Mouse (Mus musculus): ENCODE measurements around the gene Gm10715. TPM values are rescaled to one million over a fixed set of nuclear protein-coding genes. Genes with fewer than 3 reads are reported as not detected.
"Not testable (repeated sequence)": the region's sequence is repeated elsewhere in the genome, so short reads cannot be mapped to it uniquely, and the experiment has no call there.

The Gm10715 gene
- total RNA-seq, 2 experiments from 2014 or later = not detected

DNA sequence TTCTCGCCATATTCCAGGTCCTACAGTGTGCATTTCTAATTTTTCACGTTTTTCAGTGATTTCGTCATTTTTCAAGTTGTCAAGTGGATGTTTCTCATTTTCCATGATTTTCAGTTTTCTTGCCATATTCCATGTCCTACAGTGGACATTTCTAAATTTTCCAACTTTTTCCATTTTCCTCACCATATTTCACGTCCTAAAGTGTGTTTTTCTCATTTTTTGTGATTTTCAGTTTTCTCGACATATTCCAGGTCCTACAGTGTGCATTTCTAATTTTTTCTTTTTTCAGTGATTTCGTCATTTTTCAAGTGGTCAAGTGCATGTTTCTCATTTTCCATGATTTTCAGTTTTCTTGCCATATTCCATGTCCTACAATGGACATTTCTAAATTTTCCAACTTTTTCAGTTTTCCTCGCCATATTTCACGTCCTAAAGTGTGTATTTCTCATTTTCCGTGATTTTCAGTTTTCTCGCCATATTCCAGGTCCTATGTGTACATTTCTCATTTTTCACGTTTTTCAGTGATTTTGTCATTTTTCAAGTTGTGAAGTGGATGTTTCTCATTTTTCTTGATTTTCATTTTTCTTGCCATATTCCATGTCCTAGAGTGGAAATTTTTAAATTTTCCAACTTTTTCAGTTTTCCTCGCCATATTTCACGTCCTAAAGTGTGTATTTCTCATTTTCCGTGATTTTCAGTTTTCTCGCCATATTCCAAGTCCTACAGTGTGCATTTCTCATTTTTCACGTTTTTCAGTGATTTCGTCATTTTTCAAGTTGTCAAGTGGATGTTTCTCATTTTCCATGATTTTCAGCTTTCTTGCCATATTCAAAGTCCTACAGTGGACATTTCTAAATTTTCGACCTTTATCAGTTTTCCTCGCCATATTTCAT lies 16.6 kb upstream of the Gm10715 start:
- intact Hi-C loops (cut with DNase I) = not testable (repeated sequence)

DNA sequence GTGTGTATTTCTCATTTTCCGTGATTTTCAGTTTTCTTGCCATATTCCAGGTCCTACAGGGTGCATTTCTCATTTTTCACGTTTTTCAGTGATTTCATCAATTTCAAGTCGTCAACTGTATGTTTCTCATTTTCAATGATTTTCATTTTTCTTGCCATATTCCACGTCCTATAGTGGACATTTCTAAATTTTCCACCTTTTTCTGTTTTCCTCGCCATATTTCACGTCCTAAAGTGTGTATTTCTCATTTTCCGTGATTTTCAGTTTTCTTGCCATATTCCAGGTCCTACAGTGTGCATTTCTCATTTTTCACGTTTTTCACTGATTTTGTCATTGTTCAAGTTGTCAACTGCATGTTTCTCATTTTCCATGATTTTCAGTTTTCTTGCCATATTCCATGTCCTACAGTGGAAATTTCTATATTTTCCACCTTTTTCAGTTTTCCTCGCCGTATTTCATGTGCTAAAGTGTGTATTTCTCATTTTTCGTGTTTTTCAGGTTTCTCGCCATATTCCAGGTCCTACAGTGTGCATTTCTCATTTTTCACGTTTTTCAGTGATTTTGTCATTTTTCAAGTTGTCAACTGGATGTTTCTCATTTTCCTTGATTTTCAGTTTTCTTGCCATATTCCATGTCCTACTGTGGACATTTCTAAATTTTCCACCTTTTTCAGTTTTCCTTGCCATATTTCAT lies 14.2 kb upstream of the Gm10715 start:
- DNase-seq (ENCODE audit: extremely low spot score in 1 of 2, low spot score in 2 of 2) = peak; percentile 63 to 80
- H3K4me3 ChIP-seq; H3K27ac ChIP-seq; intact Hi-C loops (cut with DNase I): not testable (repeated sequence)

More for the DNA sequence above, 16.6 kb upstream of the Gm10715 start:
- DNase-seq (ENCODE audit: extremely low spot score in 1 of 2, low spot score in 2 of 2) = peak; percentile 37 to 82
- H3K4me3 ChIP-seq, H3K27ac ChIP-seq: not testable (repeated sequence)

DNA sequence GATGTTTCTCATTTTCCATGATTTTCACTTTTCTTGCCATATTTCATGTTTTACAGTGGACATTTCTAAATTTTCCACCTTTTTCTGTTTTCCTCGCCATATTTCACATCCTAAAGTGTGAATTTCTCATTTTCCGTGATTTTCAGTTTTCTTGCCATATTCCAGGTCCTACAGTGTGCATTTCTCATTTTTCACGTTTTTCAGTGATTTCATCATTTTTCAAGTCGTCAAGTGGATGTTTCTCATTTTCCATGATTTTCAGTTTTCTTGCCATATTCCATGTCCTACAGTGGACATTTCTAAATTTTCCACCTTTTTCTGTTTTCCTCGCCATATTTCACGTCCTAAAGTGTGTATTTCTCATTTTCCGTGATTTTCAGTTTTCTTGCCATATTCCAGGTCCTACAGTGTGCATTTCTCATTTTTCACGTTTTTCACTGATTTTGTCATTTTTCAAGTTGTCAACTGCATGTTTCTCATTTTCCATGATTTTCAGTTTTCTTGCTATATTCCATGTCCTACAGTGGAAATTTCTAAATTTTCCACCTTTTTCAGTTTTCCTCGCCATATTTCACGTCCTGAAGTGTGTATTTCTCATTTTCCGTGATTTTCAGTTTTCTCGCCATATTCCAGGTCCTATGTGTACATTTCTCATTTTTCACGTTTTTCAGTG lies 13.2 kb upstream of the Gm10715 start, which contains the start of gene Gm10718:
Gene Gm10718, plus strand, starts transcription at position 236 of the 673 bp plus-strand sequence.
- H3K27ac ChIP-seq; intact Hi-C loops (cut with DNase I); H3K4me3 ChIP-seq: not testable (repeated sequence)
- peak in 1 of 2 experiments; percentile 15 for DNase-seq (ENCODE audit: extremely low spot score in 1 of 2, low spot score in 2 of 2)

DNA sequence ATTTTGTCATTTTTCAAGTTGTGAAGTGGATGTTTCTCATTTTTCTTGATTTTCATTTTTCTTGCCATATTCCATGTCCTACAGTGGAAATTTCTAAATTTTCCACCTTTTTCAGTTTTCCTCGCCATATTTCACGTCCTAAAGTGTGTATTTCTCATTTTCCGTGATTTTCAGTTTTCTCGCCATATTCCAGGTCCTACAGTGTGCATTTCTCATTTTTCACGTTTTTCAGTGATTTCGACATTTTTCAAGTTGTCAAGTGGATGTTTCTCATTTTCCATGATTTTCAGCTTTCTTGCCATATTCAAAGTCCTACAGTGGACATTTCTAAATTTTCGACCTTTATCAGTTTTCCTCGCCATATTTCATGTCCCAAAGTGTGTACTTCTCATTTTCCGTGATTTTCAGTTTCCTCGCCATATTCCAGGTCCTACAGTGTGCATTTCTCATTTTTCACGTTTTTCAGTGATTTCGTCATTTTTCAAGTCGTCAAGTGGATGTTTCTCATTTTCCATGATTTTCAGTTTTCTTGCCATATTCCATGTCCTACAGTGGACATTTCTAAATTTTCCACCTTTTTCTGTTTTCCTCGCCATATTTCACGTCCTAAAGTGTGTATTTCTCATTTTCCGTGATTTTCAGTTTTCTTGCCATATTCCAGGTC lies 12.6 kb upstream of the Gm10715 start:
- H3K27ac ChIP-seq; intact Hi-C loops (cut with DNase I); H3K4me3 ChIP-seq: not testable (repeated sequence)
- peak; percentile 72 to 78 for DNase-seq (ENCODE audit: extremely low spot score in 1 of 2, low spot score in 2 of 2)

DNA sequence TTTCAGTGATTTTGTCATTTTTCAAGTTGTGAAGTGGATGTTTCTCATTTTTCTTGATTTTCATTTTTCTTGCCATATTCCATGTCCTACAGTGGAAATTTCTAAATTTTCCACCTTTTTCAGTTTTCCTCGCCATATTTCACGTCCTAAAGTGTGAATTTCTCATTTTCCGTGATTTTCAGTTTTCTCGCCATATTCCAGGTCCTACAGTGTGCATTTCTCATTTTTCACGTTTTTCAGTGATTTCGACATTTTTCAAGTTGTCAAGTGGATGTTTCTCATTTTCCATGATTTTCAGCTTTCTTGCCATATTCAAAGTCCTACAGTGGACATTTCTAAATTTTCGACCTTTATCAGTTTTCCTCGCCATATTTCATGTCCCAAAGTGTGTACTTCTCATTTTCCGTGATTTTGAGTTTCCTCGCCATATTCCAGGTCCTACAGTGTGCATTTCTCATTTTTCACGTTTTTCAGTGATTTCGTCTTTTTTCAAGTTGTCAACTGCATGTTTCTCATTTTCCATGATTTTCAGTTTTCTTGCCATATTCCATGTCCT lies 11.7 kb upstream of the Gm10715 start, which contains the start of gene Gm10717:
Gene Gm10717, plus strand, starts transcription at position 506 of the 556 bp plus-strand sequence.
- intact Hi-C loops (cut with DNase I) = not testable (repeated sequence)
- DNase-seq (ENCODE audit: extremely low spot score in 1 of 2, low spot score in 2 of 2) = peak; percentile 26 to 61

DNA sequence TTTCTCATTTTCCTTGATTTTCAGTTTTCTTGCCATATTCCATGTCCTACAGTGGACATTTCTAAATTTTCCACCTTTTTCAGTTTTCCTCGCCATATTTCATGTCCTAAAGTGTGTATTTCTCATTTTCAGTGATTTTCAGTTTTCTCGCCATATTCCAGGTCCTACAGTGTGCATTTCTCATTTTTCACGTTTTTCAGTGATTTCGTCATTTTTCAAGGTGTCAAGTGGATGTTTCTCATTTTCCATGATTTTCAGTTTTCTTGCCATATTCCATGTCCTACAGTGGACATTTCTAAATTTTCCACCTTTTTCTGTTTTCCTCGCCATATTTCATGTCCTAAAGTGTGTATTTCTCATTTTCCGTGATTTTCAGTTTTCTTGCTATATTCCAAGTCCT lies 11.0 kb upstream of the Gm10715 start:
- H3K27ac ChIP-seq; intact Hi-C loops (cut with DNase I); H3K4me3 ChIP-seq: not testable (repeated sequence)
- peak; percentile 70 to 76 for DNase-seq (ENCODE audit: extremely low spot score in 1 of 2, low spot score in 2 of 2)

More for the DNA sequence above, 11.7 kb upstream of the Gm10715 start, which contains the start of gene Gm10717:
- not testable (repeated sequence) for H3K4me3 ChIP-seq, H3K27ac ChIP-seq

- DNase-seq (ENCODE audit: extremely low spot score in 1 of 2, low spot score in 2 of 2); intact Hi-C loops (cut with DNase I); H3K27ac ChIP-seq; H3K4me3 ChIP-seq: not testable (repeated sequence)
These were observed 10.5 kb upstream of the Gm10715 start for GRCm38 (mm10) chr9:3026136-3026535.

- H3K27ac ChIP-seq; DNase-seq (ENCODE audit: extremely low spot score in 1 of 2, low spot score in 2 of 2); intact Hi-C loops (cut with DNase I); H3K4me3 ChIP-seq: not testable (repeated sequence)
These were observed 9.9 kb upstream of the Gm10715 start for GRCm38 (mm10) chr9:3026741-3027140.

DNA sequence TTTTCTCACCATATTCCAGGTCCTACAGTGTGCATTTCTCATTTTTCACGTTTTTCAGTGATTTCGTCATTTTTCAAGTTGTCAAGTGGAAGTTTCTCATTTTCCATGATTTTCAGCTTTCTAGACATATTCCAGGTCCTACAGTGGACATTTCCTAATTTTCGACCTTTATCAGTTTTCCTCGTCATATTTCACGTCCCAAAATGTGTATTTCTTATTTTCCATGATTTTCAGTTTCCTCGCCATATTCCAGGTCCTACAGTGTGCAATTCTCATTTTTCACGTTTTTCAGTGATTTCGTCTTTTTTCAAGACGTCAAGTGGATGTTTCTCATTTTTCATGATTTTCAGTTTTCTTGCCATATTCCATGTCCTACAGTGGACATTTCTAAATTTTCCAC lies 9.5 kb upstream of the Gm10715 start:
- DNase-seq (ENCODE audit: extremely low spot score in 1 of 2, low spot score in 2 of 2); H3K4me3 ChIP-seq; H3K27ac ChIP-seq; intact Hi-C loops (cut with DNase I): not testable (repeated sequence)

DNA sequence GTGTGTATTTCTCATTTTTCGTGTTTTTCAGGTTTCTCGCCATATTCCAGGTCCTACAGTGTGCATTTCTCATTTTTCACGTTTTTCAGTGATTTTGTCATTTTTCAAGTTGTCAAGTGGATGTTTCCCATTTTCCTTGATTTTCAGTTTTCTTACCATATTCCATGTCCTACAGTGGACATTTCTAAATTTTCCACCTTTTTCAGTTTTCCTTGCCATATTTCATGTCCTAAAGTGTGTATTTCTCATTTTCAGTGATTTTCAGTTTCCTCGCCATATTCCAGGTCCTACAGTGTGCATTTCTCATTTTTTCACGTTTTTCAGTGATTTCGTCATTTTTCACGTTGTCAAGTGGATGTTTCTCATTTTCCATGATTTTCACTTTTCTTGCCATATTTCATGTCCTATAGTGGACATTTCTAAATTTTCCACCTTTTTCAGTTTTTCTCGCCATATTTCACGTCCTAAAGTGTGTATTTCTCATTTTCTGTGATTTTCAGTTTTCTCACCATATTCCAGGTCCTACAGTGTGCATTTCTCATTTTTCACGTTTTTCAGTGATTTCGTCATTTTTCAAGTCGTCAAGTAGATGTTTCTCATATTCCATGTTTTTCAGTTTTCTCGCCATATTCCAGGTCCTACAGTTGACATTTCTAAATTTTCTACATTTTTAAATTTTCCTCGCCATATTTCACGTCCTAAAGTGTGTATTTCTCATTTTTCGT lies 7.2 kb upstream of the Gm10715 start:
- H3K4me3 ChIP-seq; intact Hi-C loops (cut with DNase I); H3K27ac ChIP-seq: not testable (repeated sequence)
- peak in 1 of 2 experiments; percentile 33 for DNase-seq (ENCODE audit: extremely low spot score in 1 of 2, low spot score in 2 of 2)

DNA sequence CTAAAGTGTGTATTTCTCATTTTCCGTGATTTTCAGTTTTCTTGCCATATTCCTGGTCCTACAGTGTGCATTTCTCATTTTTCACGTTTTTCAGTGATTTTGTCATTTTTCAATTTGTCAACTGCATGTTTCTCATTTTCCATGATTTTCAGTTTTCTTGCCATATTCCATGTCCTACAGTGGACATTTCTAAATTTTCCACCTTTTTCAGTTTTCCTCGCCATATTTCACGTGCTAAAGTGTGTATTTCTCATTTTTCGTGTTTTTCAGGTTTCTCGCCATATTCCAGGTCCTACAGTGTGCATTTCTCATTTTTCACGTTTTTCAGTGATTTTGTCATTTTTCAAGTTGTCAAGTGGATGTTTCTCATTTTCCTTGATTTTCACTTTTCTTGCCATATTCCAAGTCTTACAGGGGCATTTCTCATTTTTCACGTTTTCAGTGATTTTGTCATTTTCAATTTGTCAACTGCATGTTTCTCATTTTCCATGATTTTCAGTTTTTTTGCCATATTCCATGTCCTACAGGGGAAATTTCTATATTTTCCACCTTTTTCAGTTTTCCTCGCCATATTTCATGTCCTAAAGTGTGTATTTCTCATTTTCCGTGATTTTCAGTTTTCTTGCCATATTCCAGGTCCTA lies 5.9 kb upstream of the Gm10715 start:
- DNase-seq (ENCODE audit: extremely low spot score in 1 of 2, low spot score in 2 of 2); H3K4me3 ChIP-seq; H3K27ac ChIP-seq; intact Hi-C loops (cut with DNase I): not testable (repeated sequence)

DNA sequence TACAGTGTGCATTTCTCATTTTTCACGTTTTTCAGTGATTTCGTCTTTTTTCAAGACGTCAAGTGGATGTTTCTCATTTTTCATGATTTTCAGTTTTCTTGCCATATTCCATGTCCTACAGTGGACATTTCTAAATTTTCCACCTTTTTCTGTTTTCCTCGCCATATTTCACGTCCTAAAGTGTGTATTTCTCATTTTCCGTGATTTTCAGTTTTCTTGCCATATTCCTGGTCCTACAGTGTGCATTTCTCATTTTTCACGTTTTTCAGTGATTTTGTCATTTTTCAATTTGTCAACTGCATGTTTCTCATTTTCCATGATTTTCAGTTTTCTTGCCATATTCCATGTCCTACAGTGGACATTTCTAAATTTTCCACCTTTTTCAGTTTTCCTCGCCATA lies 2.4 kb upstream of the Gm10715 start, which contains the start of gene Gm17535:
Gene Gm17535, plus strand, starts transcription at position 301 of the 400 bp plus-strand sequence.
- H3K27ac ChIP-seq = not testable (repeated sequence)

DNA sequence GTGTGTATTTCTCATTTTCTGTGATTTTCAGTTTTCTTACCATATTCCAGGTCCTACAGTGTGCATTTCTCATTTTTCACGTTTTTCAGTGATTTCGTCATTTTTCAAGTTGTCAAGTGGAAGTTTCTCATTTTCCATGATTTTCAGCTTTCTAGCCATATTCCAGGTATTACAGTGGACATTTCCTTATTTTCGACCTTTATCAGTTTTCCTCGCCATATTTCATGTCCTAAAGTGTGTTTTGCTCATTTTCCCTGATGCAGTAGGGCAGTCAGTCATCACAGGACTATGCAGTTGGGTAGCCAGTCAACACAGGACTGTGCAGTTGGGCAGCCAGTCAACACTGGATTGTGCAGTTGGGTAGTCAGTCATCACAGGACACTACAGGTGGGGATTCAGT lies 1.5 kb downstream of the Gm10715 start:
- H3K4me3 ChIP-seq; H3K27ac ChIP-seq; intact Hi-C loops (cut with DNase I); DNase-seq (ENCODE audit: extremely low spot score in 1 of 2, low spot score in 2 of 2): not testable (repeated sequence)

More for the DNA sequence above, 2.4 kb upstream of the Gm10715 start, which contains the start of gene Gm17535:
- DNase-seq (ENCODE audit: extremely low spot score in 1 of 2, low spot score in 2 of 2); intact Hi-C loops (cut with DNase I); H3K4me3 ChIP-seq: not testable (repeated sequence)

Data from left cerebral cortex, adult 2 months (tissue).